Mouse (Mus musculus) stomach, embryonic 15.5 days (tissue): ENCODE measurements at regions not wholly inside any gene's neighbourhood (a gene's known extent, or its start where the extent isn't known, plus 50 kb on each side); places are given as distances from the start of the nearest gene placed in this dataset.

Experiments used
- ATAC-seq: fragments of 200-750 bp; cut with Nextera tagmentation; 2 replicates; pipeline ENCODE4 v1.8.0; 2017; ENCODE audit warnings: low read depth, moderate number of reproducible peaks, moderate TSS enrichment; ENCODE audit not compliant: insufficient read depth, low FRiP score
- H3K27ac ChIP-seq: fragments of 300-500 bp; sonication (generic); 2 replicates; pipeline ENCODE4 v1.5.1; 2015; ENCODE audit warnings: mild to moderate bottlenecking, inconsistent platforms
- H3K27me3 ChIP-seq: fragments of 300-500 bp; sonication (generic); replicated peaks from 2 replicates; pipeline ENCODE4 v1.6.1; 2015; ENCODE audit warnings: inconsistent platforms
- H3K36me3 ChIP-seq: fragments of 300-500 bp; sonication (generic); 2 replicates; pipeline ENCODE4 v1.6.1; 2015; ENCODE audit warnings: inconsistent platforms
- H3K4me1 ChIP-seq: fragments of 300-500 bp; sonication (generic); 2 replicates; pipeline ENCODE4 v1.6.1; 2015; ENCODE audit warnings: inconsistent platforms
- H3K4me2 ChIP-seq: fragments of 300-500 bp; sonication (generic); 2 replicates; pipeline ENCODE4 v1.6.1; 2015; ENCODE audit warnings: mild to moderate bottlenecking, inconsistent platforms
- H3K4me3 ChIP-seq: fragments of 300-500 bp; sonication (generic); replicated peaks from 2 replicates; pipeline ENCODE4 v1.5.1; 2015; ENCODE audit warnings: inconsistent platforms
- H3K9ac ChIP-seq: fragments of 300-500 bp; sonication (generic); 2 replicates; pipeline ENCODE4 v1.6.1; 2015; ENCODE audit warnings: inconsistent platforms
- H3K9me3 ChIP-seq: fragments of 300-500 bp; sonication (generic); 2 replicates; pipeline ENCODE4 v1.6.1; 2016; ENCODE audit warnings: inconsistent platforms
- WGBS: fragments of 180-500 bp; shearing (Covaris S2); methylation state at CpG from one replicate; pipeline ENCODE4 v1.1.7; 2015; 5-methylcytosine and 5-hydroxymethylcytosine counted together

- no peak for ATAC-seq
- no peak overlapping the region for H3K27ac ChIP-seq
- no peaks in the 10 kb centered on the region for H3K4me1 ChIP-seq
- H3K9ac ChIP-seq, result no peak overlapping the region
- H3K4me3 ChIP-seq, result no peak overlapping the region
- 62% methylated on average over 5 of the region's 5 CpGs for WGBS
- no peaks in the 10 kb centered on the region for H3K27me3 ChIP-seq
- no peaks in the 10 kb centered on the region for H3K9me3 ChIP-seq
- H3K4me2 ChIP-seq, result no peak overlapping the region
- H3K36me3 ChIP-seq, result no peaks in the 10 kb centered on the region
These were observed 461.2 kb downstream of the Brinp3 start for GRCm38 (mm10) chr1:146955688-146956214.

DNA sequence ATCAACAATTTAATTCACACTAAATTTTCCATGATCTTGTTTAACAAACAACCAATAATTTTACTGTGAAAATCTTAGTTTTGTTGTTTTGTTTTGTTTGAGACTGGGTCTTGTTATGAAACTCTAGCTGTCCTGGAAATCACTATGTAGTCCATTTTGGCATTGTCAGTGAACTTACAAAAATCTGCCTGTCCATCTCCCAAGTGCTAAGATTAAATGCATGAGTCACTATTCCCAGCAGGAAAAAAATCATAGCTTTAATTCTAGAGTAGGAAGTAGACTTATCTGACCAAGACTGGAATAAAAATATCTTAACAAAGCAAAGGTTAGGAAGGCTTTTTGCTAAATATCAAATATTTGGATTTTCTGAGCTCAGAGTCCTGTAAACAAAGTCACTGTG, 461.8 kb downstream of the Brinp3 start:
- no peaks in the 10 kb centered on the region for H3K27me3 ChIP-seq
- H3K4me2 ChIP-seq, result no peak overlapping the region
- no peaks in the 10 kb centered on the region for H3K9me3 ChIP-seq
- no peaks in the 10 kb centered on the region for H3K36me3 ChIP-seq
- no peak overlapping the region for H3K9ac ChIP-seq
- no peak for ATAC-seq
- no peak overlapping the region for H3K27ac ChIP-seq
- no peaks in the 10 kb centered on the region for H3K4me1 ChIP-seq
- H3K4me3 ChIP-seq, result no peak overlapping the region

DNA sequence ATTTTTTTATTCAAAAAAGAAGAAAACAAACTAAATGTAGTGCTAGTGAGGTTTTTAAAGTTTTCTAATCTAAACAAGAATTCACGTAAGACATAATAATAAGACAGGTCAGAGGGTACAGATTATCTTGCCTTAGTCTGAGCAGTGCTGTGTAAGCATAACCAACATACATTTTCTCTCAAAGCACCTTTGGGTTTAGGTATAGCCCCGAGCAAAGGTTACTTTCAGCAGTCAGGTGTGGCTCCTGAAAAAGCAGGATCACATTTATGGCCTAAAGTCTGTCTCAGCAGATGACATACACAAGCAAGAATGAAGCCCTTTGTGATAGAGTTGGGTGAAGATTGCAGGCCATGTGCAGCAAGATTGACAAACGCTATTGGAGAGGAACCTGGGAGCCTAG, 465.9 kb downstream of the Brinp3 start:
- Histone ChIP-seq H3K4me1 (no peaks in the 10 kb centered on the region), H3K9me3 (no peaks in the 10 kb centered on the region), H3K27me3 (no peaks in the 10 kb centered on the region), H3K9ac (no peak overlapping the region), H3K4me2 (no peak overlapping the region), H3K27ac (no peak overlapping the region), H3K36me3 (no peaks in the 10 kb centered on the region), H3K4me3 (no peak overlapping the region)
- no peak for ATAC-seq
- 75% methylated on average over 3 of the region's 3 CpGs for WGBS

- H3K4me3 ChIP-seq, result no peak overlapping the region
- no peak overlapping the region for H3K9ac ChIP-seq
- H3K36me3 ChIP-seq, result no peaks in the 10 kb centered on the region
- H3K27ac ChIP-seq, result no peak overlapping the region
- ATAC-seq, result no peak
- no peaks in the 10 kb centered on the region for H3K4me1 ChIP-seq
- no peak overlapping the region for H3K4me2 ChIP-seq
- no peaks in the 10 kb centered on the region for H3K9me3 ChIP-seq
- no peaks in the 10 kb centered on the region for H3K27me3 ChIP-seq
These were observed 473.0 kb downstream of the Brinp3 start for GRCm38 (mm10) chr1:146967534-146967933.

GRCm38 (mm10) chr1:146967993-146968392, 473.4 kb downstream of the Brinp3 start:
- Histone ChIP-seq H3K4me2 (no peak overlapping the region), H3K9ac (no peak overlapping the region), H3K4me3 (no peak overlapping the region), H3K9me3 (no peaks in the 10 kb centered on the region), H3K27ac (no peak overlapping the region), H3K36me3 (no peaks in the 10 kb centered on the region), H3K27me3 (no peaks in the 10 kb centered on the region), H3K4me1 (no peaks in the 10 kb centered on the region)
- no peak for ATAC-seq
- 67% methylated on average over 2 of the region's 2 CpGs for WGBS

DNA sequence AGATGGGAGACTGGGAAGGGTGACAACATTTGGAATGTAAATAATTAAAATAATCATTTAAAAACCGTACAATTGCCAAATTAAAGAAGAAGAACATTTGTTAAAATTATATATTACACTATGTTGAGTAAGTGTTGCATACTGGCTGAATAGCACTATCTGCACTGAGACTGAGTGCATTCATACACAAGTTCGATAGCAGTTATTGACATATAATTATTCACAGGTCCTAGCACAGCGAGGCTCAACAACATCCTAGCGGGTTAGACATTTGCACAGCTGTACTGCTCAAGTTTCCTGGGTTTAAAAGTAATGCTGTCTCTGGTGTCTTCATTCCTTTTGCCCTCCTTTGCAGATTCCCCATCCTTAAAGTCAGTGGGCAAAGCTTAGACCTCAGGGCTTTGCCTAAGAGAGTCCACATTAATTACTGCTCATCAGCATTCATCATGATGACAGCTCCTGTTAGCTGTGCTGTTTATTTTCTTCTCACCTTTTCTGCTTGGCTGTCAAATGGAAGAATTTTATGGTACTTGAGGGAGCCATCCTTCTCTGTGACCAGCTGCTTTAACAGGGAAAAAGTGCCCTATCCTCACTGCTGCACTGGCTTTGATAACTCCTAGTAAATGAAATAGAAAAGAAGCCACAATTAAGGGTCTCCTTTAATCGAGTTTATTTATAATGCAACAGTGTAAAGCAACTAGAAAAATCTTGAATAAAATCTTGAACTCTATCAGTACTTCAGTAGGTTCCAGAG, 489.1 kb downstream of the Brinp3 start:
- ATAC-seq, result no peak
- H3K27me3 ChIP-seq, result no peaks in the 10 kb centered on the region
- H3K9me3 ChIP-seq, result no peaks in the 10 kb centered on the region
- 65% methylated on average over 5 of the region's 5 CpGs for WGBS
- H3K27ac ChIP-seq, result no peak overlapping the region
- H3K36me3 ChIP-seq, result no peaks in the 10 kb centered on the region
- no peak overlapping the region for H3K4me3 ChIP-seq
- no peaks in the 10 kb centered on the region for H3K4me1 ChIP-seq
- no peak overlapping the region for H3K9ac ChIP-seq
- no peak overlapping the region for H3K4me2 ChIP-seq

DNA sequence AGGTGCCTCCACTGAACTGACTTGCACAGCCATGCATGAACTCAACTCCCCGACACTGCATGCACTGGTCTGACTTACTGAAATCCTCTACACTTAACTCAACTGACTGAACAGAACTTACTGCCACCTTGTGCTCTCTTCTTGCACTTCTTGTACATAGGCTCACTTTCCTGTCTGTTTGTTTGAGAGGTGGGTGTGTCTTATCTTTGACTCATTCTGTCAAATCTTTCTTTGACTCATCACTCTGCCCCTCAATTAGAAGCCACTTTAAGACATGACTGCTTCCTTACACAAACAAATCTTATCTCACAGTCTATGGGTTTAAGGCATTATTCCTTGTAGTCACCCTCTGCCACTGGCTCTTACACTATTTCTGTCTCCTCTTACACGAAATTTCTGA, 505.5 kb downstream of the Brinp3 start:
- H3K4me3 ChIP-seq, result no peak overlapping the region
- no peaks in the 10 kb centered on the region for H3K9me3 ChIP-seq
- no peak for ATAC-seq
- H3K9ac ChIP-seq, result no peak overlapping the region
- 48% methylated on average over 2 of the region's 2 CpGs for WGBS
- no peaks in the 10 kb centered on the region for H3K4me1 ChIP-seq
- no peaks in the 10 kb centered on the region for H3K27me3 ChIP-seq
- no peak overlapping the region for H3K27ac ChIP-seq
- no peak overlapping the region for H3K4me2 ChIP-seq
- H3K36me3 ChIP-seq, result no peaks in the 10 kb centered on the region

- H3K9ac ChIP-seq, result no peak overlapping the region
- ATAC-seq, result no peak
- no peak overlapping the region for H3K4me3 ChIP-seq
- H3K9me3 ChIP-seq, result no peaks in the 10 kb centered on the region
- no peaks in the 10 kb centered on the region for H3K4me1 ChIP-seq
- no peaks in the 10 kb centered on the region for H3K36me3 ChIP-seq
- H3K4me2 ChIP-seq, result no peak overlapping the region
- WGBS, result 23% methylated on average over 2 of the region's 2 CpGs
- no peak overlapping the region for H3K27ac ChIP-seq
- no peaks in the 10 kb centered on the region for H3K27me3 ChIP-seq
These were observed 553.2 kb downstream of the Brinp3 start for GRCm38 (mm10) chr1:147047714-147048113.

GRCm38 (mm10) chr1:147058504-147058903, 563.9 kb downstream of the Brinp3 start:
- Histone ChIP-seq H3K9me3 (no peaks in the 10 kb centered on the region), H3K4me2 (no peak overlapping the region), H3K9ac (no peak overlapping the region), H3K4me3 (no peak overlapping the region), H3K36me3 (no peaks in the 10 kb centered on the region), H3K27ac (no peak overlapping the region), H3K4me1 (no peaks in the 10 kb centered on the region), H3K27me3 (no peaks in the 10 kb centered on the region)
- WGBS, result 51% methylated on average over 2 of the region's 2 CpGs
- ATAC-seq, result peak; percentile 47; the same call in 1 of the 2 replicates

DNA sequence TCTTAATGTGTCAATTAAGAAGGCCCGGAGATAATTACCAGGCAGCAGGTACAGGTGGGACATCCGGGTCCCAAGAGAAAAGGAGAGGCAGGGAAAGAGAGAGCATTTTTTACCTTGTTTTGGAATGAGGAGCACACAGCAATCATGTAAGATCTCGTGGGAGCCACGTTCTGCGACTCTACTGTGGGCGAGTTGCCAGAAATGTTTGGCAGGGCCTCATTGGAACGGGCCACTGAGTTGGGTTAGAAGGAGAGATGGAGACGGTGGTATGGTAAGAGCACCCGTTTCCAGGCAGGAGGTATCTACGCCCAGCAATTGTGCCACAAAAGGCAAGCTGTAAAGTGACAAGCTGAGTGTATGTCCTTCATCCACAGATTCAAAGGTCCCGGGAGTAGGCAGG, 579.6 kb downstream of the Brinp3 start:
- Histone ChIP-seq H3K27ac (no peak overlapping the region), H3K4me2 (no peak overlapping the region), H3K4me3 (no peak overlapping the region), H3K9me3 (no peaks in the 10 kb centered on the region), H3K9ac (no peak overlapping the region), H3K4me1 (no peaks in the 10 kb centered on the region), H3K27me3 (no peaks in the 10 kb centered on the region), H3K36me3 (no peaks in the 10 kb centered on the region)
- WGBS, result 85% methylated on average over 11 of the region's 11 CpGs
- ATAC-seq, result no peak

- H3K27me3 ChIP-seq, result no peaks in the 10 kb centered on the region
- ATAC-seq, result no peak
- no peak overlapping the region for H3K9ac ChIP-seq
- WGBS, result 49% methylated on average over 5 of the region's 5 CpGs
- no peak overlapping the region for H3K4me3 ChIP-seq
- no peaks in the 10 kb centered on the region for H3K9me3 ChIP-seq
- no peaks in the 10 kb centered on the region for H3K36me3 ChIP-seq
- H3K4me2 ChIP-seq, result no peak overlapping the region
- no peak overlapping the region for H3K27ac ChIP-seq
- no peaks in the 10 kb centered on the region for H3K4me1 ChIP-seq
These were observed 589.7 kb downstream of the Brinp3 start for GRCm38 (mm10) chr1:147084129-147084799.

DNA sequence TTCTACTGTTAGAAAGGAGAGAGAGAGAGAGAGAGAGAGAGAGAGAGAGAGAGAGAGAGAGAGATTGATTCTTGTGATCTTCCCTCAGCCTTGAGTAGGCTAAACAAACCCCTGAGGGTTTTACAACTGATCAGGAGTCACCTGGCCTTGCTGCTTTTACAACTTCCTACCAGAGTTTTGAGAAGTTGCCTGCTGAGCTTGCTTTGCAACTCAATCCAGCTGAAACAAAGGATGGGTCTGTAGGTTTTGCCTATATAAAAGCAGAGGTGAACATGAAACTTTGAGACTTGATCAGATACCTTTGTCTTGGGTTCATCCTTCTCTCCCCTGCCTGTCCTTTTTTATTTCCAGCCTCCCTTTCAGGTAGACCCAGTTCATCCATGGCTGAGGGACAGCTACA, 631.0 kb downstream of the Brinp3 start:
- Histone ChIP-seq H3K9ac (no peak overlapping the region), H3K9me3 (no peaks in the 10 kb centered on the region), H3K27ac (no peak overlapping the region), H3K27me3 (no peaks in the 10 kb centered on the region), H3K4me1 (no peaks in the 10 kb centered on the region), H3K4me2 (no peak overlapping the region), H3K4me3 (no peak overlapping the region), H3K36me3 (no peaks in the 10 kb centered on the region)
- no peak for ATAC-seq
